Mouse (Mus musculus) bone marrow, adult 2 months (tissue): ENCODE data around the gene Inca1.

ENCODE experiments used
- CTCF ChIP-seq: fragments of 200-500 bp; IDR thresholded peaks from 2 replicates; pipeline ENCODE4 v1.5.1; 2011; ENCODE audit warnings: low read length, control low read depth; ENCODE audit not compliant: control insufficient read depth, insufficient read depth
- POLR2A ChIP-seq: fragments of 200-500 bp; IDR thresholded peaks from 2 replicates; pipeline ENCODE4 v1.6.1; 2011; ENCODE audit warnings: low read depth, mild to moderate bottlenecking, control low read depth, low read length, borderline replicate concordance; ENCODE audit not compliant: control insufficient read depth

- no peak for TF ChIP-seq CTCF
- TF ChIP-seq POLR2A, result peak; percentile 47; the same call in 1 of the 2 replicates
Measured at GRCm38 (mm10) chr11:70647716-70648420, 52.1 kb downstream of the Inca1 start.
